Mouse (Mus musculus): Measurements from ENCODE around the gene Crmp1. TPM values are rescaled to one million over a fixed set of nuclear protein-coding genes. Genes with fewer than 3 reads are reported as not detected.

Gene Crmp1
- total and polyA plus RNA-seq, 3 experiments, result 3.3 to 19.6 (median 10.5) TPM

- Histone ChIP-seq H3K4me3 (replicated peaks in 1 of 3; ENCODE audit: low read depth in 2 of 3, low read length in 2 of 3, poor library complexity in 1 of 3) (no peak overlapping the region), H3K4me2 (ENCODE audit: insufficient read depth, low read depth, poor library complexity, severe bottlenecking) (no peak overlapping the region), H3K36me3 (replicated peaks in 1 of 2; ENCODE audit: control insufficient read depth in 1 of 2, insufficient read depth in 1 of 2, low read length in 1 of 2) (peaks cover 0 to 12% of the 10 kb centered on the region in 2 experiments), H3K4me1 (ENCODE audit: control insufficient read depth in 1 of 2, insufficient read depth in 2 of 2) (peaks cover 12 to 41% of the 10 kb centered on the region in 2 experiments), H3K79me2 (replicated peaks; ENCODE audit: control insufficient read depth, extremely low read depth, insufficient read depth, poor library complexity, severe bottlenecking) (no peaks in the 10 kb centered on the region), H3K27ac (ENCODE audit: insufficient read depth, low read depth) (no peak overlapping the region), H3K27me3 (replicated peaks) (peaks cover 8% of the 10 kb centered on the region), H3K9ac (ENCODE audit: insufficient read depth, low read depth) (no peak overlapping the region), H3K9me3 (replicated peaks; ENCODE audit: low read length) (no peaks in the 10 kb centered on the region)
- TF ChIP-seq CHD2 (IDR thresholded peaks at IDR 0.05; ENCODE audit: low read length), result no peak
- no peak for DNase-seq (ENCODE audit: extremely low read depth)
- in situ Hi-C loops (cut with MboI; ENCODE audit: low pct_ligation_motif_present, low pct_unique_long_range_greater_than_20kb, low sequenced_read_pairs), result loop anchor here (5.0 kb wide), 1 partner anchor 38 kb away; no protein-coding TSS in a partner anchor
- dilution Hi-C loops (cut with MboI; ENCODE audit: extremely low pct_ligation_motif_present, extremely low pct_unique_long_range_greater_than_20kb, low sequenced_read_pairs), result no loop called here
Observed at GRCm38 (mm10) chr5:37248870-37249269, 7.1 kb downstream of the Crmp1 start.

GRCm38 (mm10) chr5:37251596-37251995, 9.9 kb downstream of the Crmp1 start:
- DNase-seq (ENCODE audit: extremely low read depth), result no peak
- in situ Hi-C loops (cut with MboI; ENCODE audit: low pct_ligation_motif_present, low pct_unique_long_range_greater_than_20kb, low sequenced_read_pairs) (no loop called here), dilution Hi-C loops (cut with MboI; ENCODE audit: extremely low pct_ligation_motif_present, extremely low pct_unique_long_range_greater_than_20kb, low sequenced_read_pairs) (no loop called here)
- H3K4me3 ChIP-seq (replicated peaks in 1 of 3; ENCODE audit: low read depth in 2 of 3, low read length in 2 of 3, poor library complexity in 1 of 3), result no peak overlapping the region
- H3K79me2 ChIP-seq (replicated peaks; ENCODE audit: control insufficient read depth, extremely low read depth, insufficient read depth, poor library complexity, severe bottlenecking), result no peaks in the 10 kb centered on the region
- no peak overlapping the region for H3K27ac ChIP-seq (ENCODE audit: insufficient read depth, low read depth)
- H3K36me3 ChIP-seq (replicated peaks in 1 of 2; ENCODE audit: control insufficient read depth in 1 of 2, insufficient read depth in 1 of 2, low read length in 1 of 2), result peaks cover 0 to 15% of the 10 kb centered on the region in 2 experiments
- no peaks in the 10 kb centered on the region for H3K27me3 ChIP-seq (replicated peaks)
- no peak overlapping the region for H3K9ac ChIP-seq (ENCODE audit: insufficient read depth, low read depth)
- H3K4me1 ChIP-seq (ENCODE audit: control insufficient read depth in 1 of 2, insufficient read depth in 2 of 2), result peaks cover 16 to 44% of the 10 kb centered on the region in 2 experiments
- TF ChIP-seq IRF4 (IDR thresholded peaks at IDR 0.05; ENCODE audit: low read depth, low read length), result no peak
- no peak for TF ChIP-seq JUND (conservative IDR thresholded peaks at IDR 0.05; ENCODE audit: low read depth, low read length)
- no peak for TF ChIP-seq NELFE (IDR thresholded peaks at IDR 0.05; ENCODE audit: low read depth, low read length)
- TF ChIP-seq MXI1 (IDR thresholded peaks at IDR 0.05; ENCODE audit: low read depth, low read length), result no peak
- no peak for TF ChIP-seq TBP (conservative IDR thresholded peaks at IDR 0.05; ENCODE audit: low read depth, low read length)
- TF ChIP-seq ZC3H11A (IDR thresholded peaks at IDR 0.05; ENCODE audit: low read depth, low read length), result no peak
- TF ChIP-seq JUN (IDR thresholded peaks at IDR 0.05; ENCODE audit: insufficient read depth, low read depth, low read length), result no peak
- TF ChIP-seq CHD2 (IDR thresholded peaks at IDR 0.05; ENCODE audit: low read length), result no peak
- no peak for TF ChIP-seq NRF1 (IDR thresholded peaks at IDR 0.05; ENCODE audit: low read depth, low read length)
- no peak for TF ChIP-seq MAX (IDR thresholded peaks at IDR 0.05; ENCODE audit: low read length)
- TF ChIP-seq ELF1 (IDR thresholded peaks at IDR 0.05; ENCODE audit: low read depth, low read length), result no peak
- TF ChIP-seq MEF2A (IDR thresholded peaks at IDR 0.05; ENCODE audit: borderline replicate concordance, low read depth, low read length), result no peak
- no peak for TF ChIP-seq CHD1 (IDR thresholded peaks at IDR 0.05; ENCODE audit: low read depth, low read length)
- TF ChIP-seq POLR2AphosphoS2 (IDR thresholded peaks at IDR 0.05; ENCODE audit: low read depth, low read length), result no peak
- TF ChIP-seq KAT2A (IDR thresholded peaks at IDR 0.05; ENCODE audit: insufficient replicate concordance, low read length), result no peak
- no peak for TF ChIP-seq ZNF384 (IDR thresholded peaks at IDR 0.05; ENCODE audit: low read depth, low read length)
- TF ChIP-seq USF1 (IDR thresholded peaks at IDR 0.05; ENCODE audit: low read depth, low read length), result no peak
- no peak for TF ChIP-seq USF2 (conservative IDR thresholded peaks at IDR 0.05; ENCODE audit: low read depth, low read length)
- TF ChIP-seq MAFK (IDR thresholded peaks at IDR 0.05; ENCODE audit: insufficient replicate concordance, low read length), result no peak
- no peaks in the 10 kb centered on the region for H3K9me3 ChIP-seq (replicated peaks; ENCODE audit: low read length)
- no peak overlapping the region for H3K4me2 ChIP-seq (ENCODE audit: insufficient read depth, low read depth, poor library complexity, severe bottlenecking)

All from CH12.LX (cell line).